In genomic region chr3:97185098-97185860, GRCm38 (mm10) we compare ENCODE assay signal across 7 mouse cellular contexts. TPM values are rescaled to one million over a fixed set of nuclear protein-coding genes. Genes with fewer than 3 reads are reported as not detected.
A peak's percentile ranks its signal among the peaks of the same experiment; 100 is the strongest.
DNase-seq lines count a peak whose midpoint lies in the region; ATAC-seq and TF ChIP-seq lines count a peak whose summit lies in the region.

No protein-coding gene starts in this region.

- no peak overlapping the region for H3K4me2 ChIP-seq in heart, embryonic 11.5 days

- no peaks in the 10 kb centered on the region for H3K9me3 ChIP-seq in ES-E14 (ENCODE audit: control insufficient read depth, insufficient read depth, low read depth, low read length)
- no peaks in the 10 kb centered on the region for H3K9me3 ChIP-seq in heart, embryonic 11.5 days (replicated peaks; ENCODE audit: control insufficient read depth, low read length)

- H3K4me1 ChIP-seq in ES-E14 (ENCODE audit: control insufficient read depth in 2 of 2, insufficient read depth in 2 of 2, low read length in 2 of 2, poor library complexity in 1 of 2) = peaks cover 6 to 19% of the 10 kb centered on the region in 2 experiments; a peak in 3 of 4 replicates
- no peaks in the 10 kb centered on the region for H3K4me1 ChIP-seq in heart, embryonic 11.5 days (ENCODE audit: control insufficient read depth, insufficient read depth, low read length)
- no peaks in the 10 kb centered on the region; the same call in 1 of the 2 replicates for H3K4me1 ChIP-seq in lung, adult 2 months (ENCODE audit: control insufficient read depth, insufficient read depth, low read length)

- H3K27me3 ChIP-seq in heart, embryonic 11.5 days (ENCODE audit: control insufficient read depth, insufficient read depth, low read length) = no peaks in the 10 kb centered on the region; the same call in 1 of the 2 replicates

- TF ChIP-seq CTCF in lung, adult 2 months (IDR thresholded peaks at IDR 0.05; ENCODE audit: insufficient read depth, low read length) = peak; percentile 95

- no peak for TF ChIP-seq POLR2A in lung, adult 2 months (IDR thresholded peaks at IDR 0.05; ENCODE audit: borderline replicate concordance, extremely low read depth, low read depth, low read length)

- no peak overlapping the region for H3K9ac ChIP-seq in ES-E14 (ENCODE audit: insufficient read depth, low read depth, low read length, poor library complexity, severe bottlenecking)
- H3K9ac ChIP-seq in heart, embryonic 11.5 days (ENCODE audit: low read depth, low read length) = no peak overlapping the region

- H3K4me3 ChIP-seq in ES-E14 (ENCODE audit: insufficient read depth in 1 of 2, low read depth in 1 of 2, low read length in 2 of 2, poor library complexity in 1 of 2, severe bottlenecking in 1 of 2) = no peak overlapping the region
- no peak overlapping the region for H3K4me3 ChIP-seq in heart, embryonic 11.5 days (ENCODE audit: low read depth, low read length)
- no peak overlapping the region for H3K4me3 ChIP-seq in lung, adult 2 months (replicated peaks; ENCODE audit: extremely low read depth, low read depth, low read length)

- no peaks in the 10 kb centered on the region for H3K36me3 ChIP-seq in ES-E14 (ENCODE audit: control insufficient read depth, insufficient read depth, low read length, poor library complexity, severe bottlenecking)
- no peaks in the 10 kb centered on the region for H3K36me3 ChIP-seq in heart, embryonic 11.5 days (ENCODE audit: control insufficient read depth, insufficient read depth, low read length)

- H3K27ac ChIP-seq in ES-E14 (ENCODE audit: insufficient read depth, low read depth, low read length, poor library complexity, severe bottlenecking) = no peak overlapping the region
- no peak overlapping the region for H3K27ac ChIP-seq in heart, embryonic 11.5 days (ENCODE audit: low read depth, low read length)

- ATAC-seq in heart, embryonic 11.5 days (replicated peaks; ENCODE audit: insufficient number of reproducible peaks, low FRiP score, low TSS enrichment) = 0 out of 2 replicates have a peak, but pooled peaks have one; percentile 33

- 38% methylated on average over 10 of the region's 10 CpGs for WGBS in heart, embryonic 11.5 days (ENCODE audit: insufficient replicate concordance)
- 34% methylated on average over 10 of the region's 10 CpGs for WGBS in lung, adult 2 months

- peak; percentile 41 for DNase-seq in ES-E14 (ENCODE audit: low read depth, low spot score)
- peak; percentile 71 for DNase-seq in adrenal gland, adult 2 months
- peak; percentile 90 for DNase-seq in embryo, embryonic 11 days
- peak; percentile 81 to 88 for DNase-seq in kidney, postnatal 4 days
- peak; percentile 49 for DNase-seq in lung, adult 2 months
- peak; percentile 36 for DNase-seq in retina, adult 2 months (ENCODE audit: low read depth, low spot score)

- in situ Hi-C loops in ES-E14 (cut with MboI; ENCODE audit: low sequenced_read_pairs in 2 of 2, unreplicated experiment in 2 of 2) = loop anchor here (10.0 to 25.0 kb wide), 2 partner anchors 248 to 250 kb away; partner anchors contain the start of gene Gja8 (in 1 of the 2)

TF ChIP-seq in ES-E14, 5 proteins besides CTCF, POLR2A, EP300 and RAD21:
- TF ChIP-seq MAFK (IDR thresholded peaks at IDR 0.05; ENCODE audit: insufficient read depth, low read depth, low read length) (no peak), ZC3H11A (IDR thresholded peaks at IDR 0.05; ENCODE audit: borderline replicate concordance, low read depth, low read length) (peak; percentile 68)

RNA-seq across cellular contexts. Expression of gene Acp6, which starts 26.7 kb away (rescaled TPM):
- total RNA-seq in ES-E14 (2012; rRNA removed) = 152 and 242 TPM in 2 replicates
- total RNA-seq in adrenal gland, adult 2 months (2021) = 10 to 100 TPM; 42.1 to 50.0 TPM
- polyA plus RNA-seq in adrenal gland, adult 2 months (2012; rRNA removed) = 47.8 and 49.4 TPM in 2 replicates
- polyA plus RNA-seq in heart, embryonic 11.5 days (2014; fragmentation: Nextera tagmentation; extraction: Ambion mirVana) = 54.0 and 59.2 TPM in 2 replicates
- polyA plus RNA-seq in lung, adult 2 months (2012; rRNA removed) = 23.4 and 27.8 TPM in 2 replicates

Comparison
In these comparisons a context has a peak if more than half of its experiments do, and no peak if none do; other contexts are left out.
1. DNase-seq: peak in every context shown above with its lines; median percentile 90 in embryo, embryonic 11 days; 84 in kidney, postnatal 4 days; 71 in adrenal gland, adult 2 months; 49 in lung, adult 2 months; 41 in ES-E14; 36 in retina, adult 2 months.